9 mouse cellular contexts compared by ENCODE assay signal in genomic region chr6:88827395-88828205, GRCm38 (mm10). TPM values are rescaled to one million over a fixed set of nuclear protein-coding genes. Genes with fewer than 3 reads are reported as not detected.
DNase-seq lines count a peak whose midpoint lies in the region; ATAC-seq and TF ChIP-seq lines count a peak whose summit lies in the region.
"Had no signal": no experiment of that assay in that cellular context is flagged by ENCODE, and none has a peak within 500 bp of the region (broad histone marks: within the 10 kb centered on the region; RNA-seq: fewer than 3 reads in every experiment).

No protein-coding gene starts in this region.

- no peak overlapping the region for H3K4me2 ChIP-seq in intestine, embryonic 16.5 days (ENCODE audit: low read depth, low read length)
- no peak overlapping the region for H3K4me2 ChIP-seq in intestine, embryonic 15.5 days (replicated peaks)
- no peak overlapping the region for H3K4me2 ChIP-seq in liver, postnatal 0 days (ENCODE audit: low read depth, low read length)
- H3K4me2 ChIP-seq: heart, embryonic 12.5 days had no signal

- no peak for TF ChIP-seq CTCF in thymus, adult 2 months (IDR thresholded peaks at IDR 0.05; ENCODE audit: borderline replicate concordance, control insufficient read depth, extremely low read depth, insufficient read depth, low read length, poor library complexity)
- peak; percentile 50 for TF ChIP-seq CTCF in liver, postnatal 0 days (IDR thresholded peaks at IDR 0.05; ENCODE audit: low read depth)

- H3K4me3 ChIP-seq in intestine, embryonic 16.5 days (ENCODE audit: low read length), result no peak overlapping the region
- H3K4me3 ChIP-seq in intestine, embryonic 15.5 days (replicated peaks), result no peak overlapping the region
- H3K4me3 ChIP-seq in thymus, adult 2 months (ENCODE audit: control insufficient read depth, insufficient read depth, low read length), result no peak overlapping the region
- no peak overlapping the region for H3K4me3 ChIP-seq in liver, postnatal 0 days (ENCODE audit: low read depth, low read length)
- H3K4me3 ChIP-seq: heart, embryonic 12.5 days had no signal

- H3K27ac ChIP-seq in intestine, embryonic 16.5 days (ENCODE audit: low read length), result 0 out of 2 replicates have a peak overlapping the region, but pooled peaks have one; percentile 5
- no peak overlapping the region for H3K27ac ChIP-seq in intestine, embryonic 15.5 days
- no peak overlapping the region for H3K27ac ChIP-seq in thymus, adult 2 months (ENCODE audit: control insufficient read depth, insufficient read depth, low read length)
- peak overlapping the region; percentile 34 for H3K27ac ChIP-seq in liver, postnatal 0 days (ENCODE audit: low read depth)

- 62% methylated on average over 13 of the region's 13 CpGs for WGBS in intestine, embryonic 16.5 days
- 65% methylated on average over 13 of the region's 13 CpGs for WGBS in intestine, embryonic 15.5 days
- WGBS in thymus, adult 2 months, result 25% methylated on average over 13 of the region's 13 CpGs
- 52% methylated on average over 13 of the region's 13 CpGs for WGBS in liver, postnatal 0 days (ENCODE audit: insufficient replicate concordance)

- peak; percentile 42 for DNase-seq in thymus, adult 2 months
- no peak for DNase-seq in thymus, adult 18-20 months
- DNase-seq in liver, postnatal 0 days, result no peak
- DNase-seq in urinary bladder, postnatal 25 days (ENCODE audit: low spot score), result no peak
- DNase-seq in testis, postnatal 10 days (ENCODE audit: low spot score), result no peak
- DNase-seq: kidney, postnatal 10 days had no signal

- peaks cover 8% of the 10 kb centered on the region for H3K4me1 ChIP-seq in intestine, embryonic 16.5 days (ENCODE audit: control insufficient read depth, insufficient read depth, low read length)
- H3K4me1 ChIP-seq in intestine, embryonic 15.5 days (replicated peaks), result peaks cover 11% of the 10 kb centered on the region
- H3K4me1 ChIP-seq in thymus, adult 2 months (replicated peaks; ENCODE audit: control insufficient read depth, insufficient read depth, low read length), result peaks cover 22% of the 10 kb centered on the region
- H3K4me1 ChIP-seq in liver, postnatal 0 days (ENCODE audit: insufficient read depth), result peaks cover 12% of the 10 kb centered on the region

- no peak for TF ChIP-seq EP300 in liver, postnatal 0 days (IDR thresholded peaks at IDR 0.05; ENCODE audit: low read depth)

- H3K27me3 ChIP-seq in intestine, embryonic 16.5 days (replicated peaks; ENCODE audit: control insufficient read depth, insufficient read depth, low read length), result no peaks in the 10 kb centered on the region
- no peaks in the 10 kb centered on the region for H3K27me3 ChIP-seq in intestine, embryonic 15.5 days (replicated peaks)
- no peaks in the 10 kb centered on the region for H3K27me3 ChIP-seq in thymus, adult 2 months (ENCODE audit: control insufficient read depth, insufficient read depth, low read length)
- no peaks in the 10 kb centered on the region for H3K27me3 ChIP-seq in liver, postnatal 0 days (ENCODE audit: insufficient read depth, low read length)

- ATAC-seq in intestine, embryonic 16.5 days, result no peak
- no peak for ATAC-seq in intestine, embryonic 15.5 days
- peak; percentile 24 for ATAC-seq in liver, postnatal 0 days

- H3K9me3 ChIP-seq in intestine, embryonic 16.5 days (ENCODE audit: control insufficient read depth, low read length), result no peaks in the 10 kb centered on the region
- no peaks in the 10 kb centered on the region for H3K9me3 ChIP-seq in intestine, embryonic 15.5 days
- no peaks in the 10 kb centered on the region for H3K9me3 ChIP-seq in liver, postnatal 0 days (ENCODE audit: low read length)
- H3K9me3 ChIP-seq: heart, embryonic 12.5 days had no signal

- H3K9ac ChIP-seq in intestine, embryonic 16.5 days (ENCODE audit: low read depth, low read length), result no peak overlapping the region
- no peak overlapping the region for H3K9ac ChIP-seq in intestine, embryonic 15.5 days
- H3K9ac ChIP-seq in liver, postnatal 0 days (replicated peaks), result no peak overlapping the region
- H3K9ac ChIP-seq: heart, embryonic 12.5 days had no signal

- no peak for TF ChIP-seq POLR2A in thymus, adult 2 months (IDR thresholded peaks at IDR 0.05; ENCODE audit: control insufficient read depth, extremely low read depth, insufficient read depth, low read length, poor library complexity)

- H3K36me3 ChIP-seq in intestine, embryonic 16.5 days (ENCODE audit: control insufficient read depth, insufficient read depth, low read length), result no peaks in the 10 kb centered on the region
- no peaks in the 10 kb centered on the region for H3K36me3 ChIP-seq in intestine, embryonic 15.5 days
- H3K36me3 ChIP-seq in thymus, adult 2 months (ENCODE audit: control insufficient read depth, insufficient read depth, low read length), result no peaks in the 10 kb centered on the region
- H3K36me3 ChIP-seq in liver, postnatal 0 days (replicated peaks; ENCODE audit: insufficient read depth, low read length), result peaks cover 8% of the 10 kb centered on the region; the same call in 1 of the 2 replicates
- H3K36me3 ChIP-seq: heart, embryonic 12.5 days had no signal

RNA-seq across cellular contexts. Expression of gene Abtb1, which starts 14.2 kb away (rescaled TPM):
- 26.6 and 29.2 TPM in 2 replicates for polyA plus RNA-seq in intestine, embryonic 16.5 days (2015; fragmentation: Nextera tagmentation; extraction: Ambion mirVana)
- 24.2 and 25.0 TPM in 2 replicates for polyA plus RNA-seq in intestine, embryonic 15.5 days (2015; fragmentation: Nextera tagmentation; extraction: Ambion mirVana)
- polyA plus RNA-seq in thymus, adult 2 months (2012; rRNA removed), result 204 and 239 TPM in 2 replicates
- polyA plus RNA-seq in liver, postnatal 0 days (2015; fragmentation: Nextera tagmentation; extraction: Ambion mirVana), result 36.2 and 39.1 TPM in 2 replicates

RNA-seq across cellular contexts. Expression of gene Podxl2, which starts 47.2 kb away (rescaled TPM):
- polyA plus RNA-seq in intestine, embryonic 16.5 days (2015; fragmentation: Nextera tagmentation; extraction: Ambion mirVana), result 32.0 and 35.6 TPM in 2 replicates
- polyA plus RNA-seq in intestine, embryonic 15.5 days (2015; fragmentation: Nextera tagmentation; extraction: Ambion mirVana), result 49.6 and 52.5 TPM in 2 replicates
- 95.8 and 100.0 TPM in 2 replicates for polyA plus RNA-seq in thymus, adult 2 months (2012; rRNA removed)
- 1.1 and 1.3 TPM in 2 replicates for polyA plus RNA-seq in liver, postnatal 0 days (2015; fragmentation: Nextera tagmentation; extraction: Ambion mirVana)

Comparison
In these comparisons a context has a peak if more than half of its experiments do, and no peak if none do; other contexts are left out.
1. H3K27ac ChIP-seq: peak in intestine, embryonic 16.5 days (single experiment) and liver, postnatal 0 days (single experiment); none in intestine, embryonic 15.5 days (single experiment) and thymus, adult 2 months (single experiment).
2. RNA of gene Podxl2, which starts 47.2 kb away (polyA plus RNA-seq): 95.8 to 100.0 TPM in thymus, adult 2 months, 49.6 to 52.5 TPM in intestine, embryonic 15.5 days and 32.0 to 35.6 TPM in intestine, embryonic 16.5 days; 1.1 to 1.3 TPM in liver, postnatal 0 days; every median in the first group is over 10 times any median in the second.